Mouse (Mus musculus) forebrain, embryonic 14.5 days (tissue): ENCODE data around the gene Styx. TPM values are rescaled to one million over a fixed set of nuclear protein-coding genes. Genes with fewer than 3 reads are reported as not detected.

Source experiments
- ATAC-seq: fragments of 200-750 bp; cut with Nextera tagmentation; 2 replicates; pipeline ENCODE4 v1.8.0; 2017; ENCODE audit warnings: mild to moderate bottlenecking, moderate library complexity
- DNase-seq: peaks from one replicate; pipeline ENCODE4 v3.0.0-alpha.2; 2015; ENCODE audit warnings: low spot score
- H3K27ac ChIP-seq: fragments of 300-500 bp; sonication (generic); 2 replicates; pipeline ENCODE4 v1.5.1; 2014; ENCODE audit warnings: low read depth, mild to moderate bottlenecking, control low read depth, low read length, moderate library complexity
- H3K27me3 ChIP-seq: fragments of 300-500 bp; sonication (generic); replicated peaks from 2 replicates; pipeline ENCODE4 v1.6.1; 2014; ENCODE audit warnings: low read length, control low read depth, mixed read lengths; ENCODE audit not compliant: control insufficient read depth, insufficient read depth
- H3K36me3 ChIP-seq: fragments of 300-500 bp; sonication (generic); 2 replicates; pipeline ENCODE4 v1.6.1; 2014; ENCODE audit warnings: low read length, control low read depth; ENCODE audit not compliant: control insufficient read depth, insufficient read depth
- H3K4me1 ChIP-seq: fragments of 300-500 bp; sonication (generic); 2 replicates; pipeline ENCODE4 v1.6.1; 2014; ENCODE audit warnings: antibody characterized with exemption, low read length, control low read depth; ENCODE audit not compliant: control insufficient read depth, insufficient read depth
- H3K4me2 ChIP-seq: fragments of 300-500 bp; sonication (generic); 2 replicates; pipeline ENCODE4 v1.6.1; 2014; ENCODE audit warnings: mild to moderate bottlenecking, control low read depth, low read length
- H3K4me3 ChIP-seq: fragments of 300-500 bp; sonication (generic); 2 replicates; pipeline ENCODE4 v1.5.1; 2014; ENCODE audit warnings: low read depth, low read length, control low read depth
- H3K9ac ChIP-seq: fragments of 300-500 bp; sonication (generic); 2 replicates; pipeline ENCODE4 v1.6.1; 2014; ENCODE audit warnings: mild to moderate bottlenecking, low read length, control low read depth, moderate library complexity
- H3K9me3 ChIP-seq: fragments of 300-500 bp; sonication (generic); replicated peaks from 2 replicates; pipeline ENCODE4 v1.6.1; 2016; ENCODE audit warnings: low read length, control low read depth, mixed read lengths; ENCODE audit not compliant: control insufficient read depth
- WGBS: fragments of 180-500 bp; shearing (Covaris S2); extraction: QIAGEN DNeasy Blood & Tissue Kit; methylation state at CpG from one replicate; pipeline ENCODE4 v1.1.7; 2014; 5-methylcytosine and 5-hydroxymethylcytosine counted together
- polyA plus RNA-seq: library from polyadenylated mRNA; unstranded; fragments of >200 nt; fragmentation: Nextera tagmentation; extraction: Ambion mirVana; gene quantifications from 2 replicates; pipeline ENCODE4 v1.2.1, GENCODE M21; 2014

Styx gene
- polyA plus RNA-seq, 1 experiment from 2014 or later, result 57.5 TPM

GRCm38 (mm10) chr14:45441291-45441690, 90.4 kb downstream of the Styx start:
- Histone ChIP-seq H3K27me3 (no peaks in the 10 kb centered on the region), H3K4me3 (no peak overlapping the region), H3K27ac (no peak overlapping the region), H3K9ac (no peak overlapping the region), H3K9me3 (no peaks in the 10 kb centered on the region), H3K4me2 (no peak overlapping the region), H3K4me1 (no peaks in the 10 kb centered on the region), H3K36me3 (no peaks in the 10 kb centered on the region)
- ATAC-seq, result no peak
- DNase-seq, result no peak
- 84% methylated on average over 6 of the region's 6 CpGs for whole genome bisulfite sequencing

DNA sequence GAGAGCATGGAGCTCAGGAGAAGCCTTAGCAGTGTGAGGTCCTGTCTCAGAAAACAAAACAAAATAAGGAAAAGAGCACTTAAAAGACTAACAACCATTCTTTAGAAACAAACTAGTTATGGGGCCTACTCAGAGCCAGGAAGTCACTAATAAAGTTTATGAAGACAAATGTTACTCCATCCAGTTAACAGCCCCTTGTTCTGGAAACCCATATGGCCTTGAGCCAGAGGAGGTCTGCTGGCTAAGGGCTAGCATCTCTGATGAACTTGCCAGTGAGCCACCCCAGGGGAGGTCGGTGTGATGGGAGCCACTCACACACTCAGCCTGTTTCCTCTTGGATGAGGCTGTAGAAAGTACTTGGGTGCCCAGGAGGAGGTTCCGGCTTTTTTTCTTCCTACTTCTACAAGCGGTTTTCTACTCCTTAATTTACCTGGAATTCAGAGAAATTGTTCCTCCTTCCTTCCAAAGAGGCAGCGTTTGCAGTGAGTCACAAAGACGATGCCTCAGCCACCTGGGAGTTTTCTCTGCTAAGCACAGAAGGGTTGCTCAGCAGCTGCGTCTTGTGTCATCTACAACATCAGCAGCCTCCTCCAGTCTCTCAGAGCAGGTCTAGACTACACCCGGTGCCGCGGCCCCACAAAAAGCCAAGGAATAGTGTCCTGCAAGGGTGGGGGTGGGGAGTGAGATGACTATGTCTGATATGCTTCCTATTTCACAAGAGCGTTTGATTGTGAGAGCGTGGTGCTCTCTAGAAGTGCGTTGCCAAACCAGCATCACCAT, 92.1 kb downstream of the Styx start:
- Histone ChIP-seq H3K9ac (no peak overlapping the region), H3K27me3 (no peaks in the 10 kb centered on the region), H3K9me3 (no peaks in the 10 kb centered on the region), H3K27ac (no peak overlapping the region), H3K4me1 (no peaks in the 10 kb centered on the region), H3K4me3 (no peak overlapping the region), H3K36me3 (no peaks in the 10 kb centered on the region), H3K4me2 (no peak overlapping the region)
- no peak for ATAC-seq
- WGBS, result 76% methylated on average over 12 of the region's 12 CpGs
- no peak for DNase-seq

GRCm38 (mm10) chr14:45444870-45445269, 94.0 kb downstream of the Styx start:
- H3K36me3 ChIP-seq, result no peaks in the 10 kb centered on the region
- no peaks in the 10 kb centered on the region for H3K9me3 ChIP-seq
- no peaks in the 10 kb centered on the region for H3K27me3 ChIP-seq
- no peak overlapping the region for H3K27ac ChIP-seq
- H3K4me1 ChIP-seq, result no peaks in the 10 kb centered on the region
- no peak overlapping the region for H3K9ac ChIP-seq
- no peak overlapping the region for H3K4me2 ChIP-seq
- H3K4me3 ChIP-seq, result no peak overlapping the region
- DNase-seq, result no peak
- 53% methylated on average over 7 of the region's 7 CpGs for WGBS
- no peak for ATAC-seq

DNA sequence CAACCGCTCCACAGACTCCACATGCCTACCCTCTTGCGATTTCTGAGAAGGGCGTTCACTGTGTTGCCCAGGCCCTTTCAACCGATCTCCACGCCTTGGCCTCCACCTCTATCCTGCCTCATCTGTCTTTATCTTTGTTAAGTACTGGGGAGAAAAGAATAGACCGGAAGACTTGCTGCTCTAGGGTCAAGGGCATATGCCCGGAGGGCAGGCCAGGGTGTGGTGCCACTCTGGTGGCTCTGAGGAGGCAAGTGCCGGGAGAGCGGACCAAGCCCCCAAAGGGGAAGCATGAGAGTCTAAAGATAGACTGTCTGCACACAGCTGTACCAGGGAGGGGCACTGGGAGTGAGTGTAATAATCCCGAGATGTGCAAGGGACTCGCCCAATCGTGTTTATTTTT, 94.6 kb downstream of the Styx start:
- 76% methylated on average over 12 of the region's 12 CpGs for WGBS
- Histone ChIP-seq H3K36me3 (no peaks in the 10 kb centered on the region), H3K4me3 (no peak overlapping the region), H3K9ac (no peak overlapping the region), H3K27me3 (no peaks in the 10 kb centered on the region), H3K4me1 (no peaks in the 10 kb centered on the region), H3K27ac (no peak overlapping the region), H3K9me3 (no peaks in the 10 kb centered on the region), H3K4me2 (no peak overlapping the region)
- ATAC-seq (no peak), DNase-seq (no peak)

GRCm38 (mm10) chr14:45446777-45447176, 95.9 kb downstream of the Styx start:
- ATAC-seq (no peak), DNase-seq (no peak)
- H3K9ac ChIP-seq, result no peak overlapping the region
- no peaks in the 10 kb centered on the region for H3K36me3 ChIP-seq
- H3K27me3 ChIP-seq, result no peaks in the 10 kb centered on the region
- no peak overlapping the region for H3K4me2 ChIP-seq
- WGBS, result 87% methylated on average over 3 of the region's 3 CpGs
- H3K27ac ChIP-seq, result no peak overlapping the region
- H3K4me1 ChIP-seq, result no peaks in the 10 kb centered on the region
- no peak overlapping the region for H3K4me3 ChIP-seq
- no peaks in the 10 kb centered on the region for H3K9me3 ChIP-seq

DNA sequence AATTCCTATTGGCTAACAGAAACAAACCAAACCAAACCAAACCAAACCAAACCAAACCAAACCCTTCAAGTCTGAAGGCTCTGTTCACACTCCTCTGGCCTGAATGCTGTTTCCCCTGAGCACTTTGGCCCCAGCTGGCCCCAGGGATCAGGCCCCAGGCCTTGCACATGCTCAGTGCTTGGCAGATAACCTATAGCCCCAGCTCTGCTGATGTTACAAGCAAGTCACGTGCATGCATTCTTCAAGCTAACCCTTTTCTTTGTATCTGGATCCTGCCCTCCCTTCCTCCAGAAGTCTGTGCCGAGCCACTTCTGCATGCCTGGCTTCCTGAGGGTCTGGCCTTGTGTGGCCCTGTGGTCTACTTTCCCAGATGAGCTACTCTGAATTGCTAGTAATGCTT, 100.2 kb downstream of the Styx start:
- Histone ChIP-seq H3K9ac (no peak overlapping the region), H3K27me3 (no peaks in the 10 kb centered on the region), H3K4me1 (0 out of 2 replicates have a peak, but pooled peaks cover 3% of the 10 kb centered on the region), H3K9me3 (no peaks in the 10 kb centered on the region), H3K27ac (no peak overlapping the region), H3K4me2 (no peak overlapping the region), H3K36me3 (no peaks in the 10 kb centered on the region), H3K4me3 (no peak overlapping the region)
- ATAC-seq, result no peak
- 21% methylated on average over 2 of the region's 2 CpGs for WGBS
- DNase-seq, result no peak

GRCm38 (mm10) chr14:45452148-45452547, 101.3 kb downstream of the Styx start:
- no peak overlapping the region for H3K4me2 ChIP-seq
- ATAC-seq, result no peak
- no peak overlapping the region for H3K4me3 ChIP-seq
- H3K9me3 ChIP-seq, result no peaks in the 10 kb centered on the region
- 0 out of 2 replicates have a peak, but pooled peaks cover 3% of the 10 kb centered on the region for H3K4me1 ChIP-seq
- H3K9ac ChIP-seq, result no peak overlapping the region
- DNase-seq, result no peak
- no peak overlapping the region for H3K27ac ChIP-seq
- no peaks in the 10 kb centered on the region for H3K27me3 ChIP-seq
- 68% methylated on average over 4 of the region's 4 CpGs for WGBS
- H3K36me3 ChIP-seq, result no peaks in the 10 kb centered on the region

DNA sequence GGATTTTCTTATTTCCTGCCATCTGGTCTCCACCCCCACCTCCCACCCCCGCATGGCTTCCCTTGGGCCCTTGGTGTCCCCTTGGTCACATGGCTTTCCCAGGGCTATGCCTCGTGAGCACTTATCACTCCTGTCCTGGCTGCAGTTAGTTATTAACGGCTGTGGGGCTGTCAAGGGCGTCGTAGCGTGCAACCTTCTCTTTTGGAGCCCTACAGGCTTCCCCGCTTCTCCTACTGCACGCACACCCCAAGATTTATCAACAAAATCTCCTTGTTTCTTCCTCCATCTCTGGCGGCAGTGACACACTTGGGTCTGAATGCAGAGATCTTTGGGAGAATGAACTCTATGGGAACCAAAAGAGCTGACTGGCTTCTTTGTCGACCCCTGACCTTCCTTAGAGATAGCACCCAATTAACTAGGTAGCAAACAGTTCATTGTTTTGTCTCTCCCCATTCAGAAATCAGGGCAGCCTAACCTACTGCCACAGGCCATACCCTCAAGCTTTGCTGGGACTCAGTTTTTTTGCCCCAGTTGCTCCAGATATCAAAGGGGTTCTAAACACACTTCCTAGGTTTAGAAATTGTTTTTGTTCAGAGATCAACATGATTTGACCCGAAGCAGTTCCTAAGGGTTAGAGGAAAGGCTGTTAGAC, 102.1 kb downstream of the Styx start:
- H3K4me2 ChIP-seq, result no peak overlapping the region
- H3K27me3 ChIP-seq, result no peaks in the 10 kb centered on the region
- WGBS, result 36% methylated on average over 11 of the region's 11 CpGs
- H3K36me3 ChIP-seq, result no peaks in the 10 kb centered on the region
- DNase-seq (no peak), ATAC-seq (no peak)
- no peak overlapping the region for H3K9ac ChIP-seq
- H3K9me3 ChIP-seq, result no peaks in the 10 kb centered on the region
- 0 out of 2 replicates have a peak, but pooled peaks cover 3% of the 10 kb centered on the region for H3K4me1 ChIP-seq
- H3K4me3 ChIP-seq, result no peak overlapping the region
- no peak overlapping the region for H3K27ac ChIP-seq
